ENCODE assay signal across 8 mouse cellular contexts in the genomic region with DNA sequence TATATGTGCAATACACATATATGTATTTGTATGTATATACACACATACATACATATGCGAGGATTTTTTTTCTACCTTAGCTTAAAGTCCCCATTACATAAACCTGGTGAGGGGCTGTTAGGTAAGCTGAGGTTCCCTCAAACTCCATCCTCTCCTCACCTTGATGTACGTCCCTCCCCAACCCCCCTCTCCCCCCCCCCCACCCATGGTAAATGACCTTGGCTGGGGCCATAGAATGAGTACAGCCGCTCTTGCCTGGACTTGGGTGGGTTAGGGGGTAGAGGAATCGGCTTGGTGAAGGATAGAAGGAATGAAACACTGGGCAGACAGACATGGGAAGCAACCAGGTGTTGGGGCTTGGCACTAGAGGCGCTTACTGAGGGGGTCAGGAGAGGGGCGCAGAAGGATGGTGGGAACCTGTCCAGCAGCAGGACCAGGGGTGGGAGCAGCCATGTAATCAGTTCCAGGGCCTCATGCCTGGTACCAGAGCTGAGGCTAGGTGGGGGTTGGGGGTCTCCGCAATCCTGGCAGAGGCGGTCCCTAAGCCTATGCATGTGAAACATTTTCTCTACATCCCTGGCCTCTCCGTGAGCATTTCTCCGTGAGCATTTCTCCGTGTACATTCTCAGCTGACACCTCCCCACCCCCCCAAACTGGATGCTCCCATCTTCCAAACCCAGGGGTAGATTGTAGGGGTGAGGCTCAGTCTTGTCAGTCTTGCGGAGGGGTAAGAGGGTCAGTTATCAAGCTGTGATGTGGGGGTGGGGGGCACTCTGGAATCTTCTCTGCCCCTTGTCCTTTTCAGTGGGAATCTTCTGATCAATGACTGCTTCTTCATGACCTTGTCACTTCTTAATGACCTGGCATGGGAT. TPM values are rescaled to one million over a fixed set of nuclear protein-coding genes. Genes with fewer than 3 reads are reported as not detected.
DNase-seq lines count a peak whose midpoint lies in the region; ATAC-seq and TF ChIP-seq lines count a peak whose summit lies in the region.

No protein-coding gene starts in this region.

- H3K9ac ChIP-seq in heart, embryonic 15.5 days = peak overlapping the region; percentile 67
- H3K9ac ChIP-seq in hindbrain, embryonic 15.5 days = peak overlapping the region; percentile 85
- peak overlapping the region; percentile 85 for H3K9ac ChIP-seq in midbrain, postnatal 0 days (replicated peaks; ENCODE audit: low read length, poor library complexity, severe bottlenecking)

- H3K27me3 ChIP-seq in heart, embryonic 15.5 days = no peaks in the 10 kb centered on the region
- no peaks in the 10 kb centered on the region for H3K27me3 ChIP-seq in hindbrain, embryonic 15.5 days
- H3K27me3 ChIP-seq in midbrain, postnatal 0 days (ENCODE audit: insufficient read depth, low read length) = no peaks in the 10 kb centered on the region

- TF ChIP-seq CTCF in midbrain, postnatal 0 days (IDR thresholded peaks at IDR 0.05) = no peak

- peak overlapping the region; percentile 70 for H3K4me3 ChIP-seq in heart, embryonic 15.5 days
- peak overlapping the region; percentile 83 for H3K4me3 ChIP-seq in hindbrain, embryonic 15.5 days
- peak overlapping the region; percentile 62 for H3K4me3 ChIP-seq in midbrain, postnatal 0 days (ENCODE audit: low read depth, low read length)

- no peak for DNase-seq in heart, adult 9 months (ENCODE audit: low spot score in 2 of 2)
- peak; percentile 74 for DNase-seq in cerebellum, adult 9-11 months
- DNase-seq in midbrain, postnatal 0 days (ENCODE audit: low spot score) = peak; percentile 38
- no peak for DNase-seq in gastrocnemius, adult 8-10 months (ENCODE audit: low spot score in 2 of 2)
- DNase-seq in testis, postnatal 14 days (ENCODE audit: low spot score) = no peak

- peaks cover 18% of the 10 kb centered on the region for H3K36me3 ChIP-seq in heart, embryonic 15.5 days
- H3K36me3 ChIP-seq in hindbrain, embryonic 15.5 days = peaks cover 27% of the 10 kb centered on the region
- H3K36me3 ChIP-seq in midbrain, postnatal 0 days (ENCODE audit: insufficient read depth, low read length) = peaks cover 11% of the 10 kb centered on the region; the same call in 1 of the 2 replicates

- 24% methylated on average over 12 of the region's 12 CpGs for WGBS in heart, embryonic 15.5 days
- WGBS in hindbrain, embryonic 15.5 days = 21% methylated on average over 12 of the region's 12 CpGs
- WGBS in midbrain, postnatal 0 days = 25% methylated on average over 12 of the region's 12 CpGs

- peak; percentile 25 for ATAC-seq in heart, embryonic 15.5 days (replicated peaks; ENCODE audit: insufficient number of reproducible peaks, insufficient read depth, low FRiP score, low read depth)
- ATAC-seq in hindbrain, embryonic 15.5 days (ENCODE audit: low FRiP score, low read depth) = peak; percentile 74
- peak; percentile 35 for ATAC-seq in midbrain, postnatal 0 days (ENCODE audit: low FRiP score)
- ATAC-seq in activated CD4-positive, CD25-positive, alpha-beta regulatory T cell, adult 4 months = no peak

- H3K9me3 ChIP-seq in heart, embryonic 15.5 days (replicated peaks) = no peaks in the 10 kb centered on the region
- H3K9me3 ChIP-seq in hindbrain, embryonic 15.5 days = no peaks in the 10 kb centered on the region
- H3K9me3 ChIP-seq in midbrain, postnatal 0 days (ENCODE audit: low read length) = no peaks in the 10 kb centered on the region

- peak overlapping the region; percentile 84 for H3K4me2 ChIP-seq in heart, embryonic 15.5 days
- H3K4me2 ChIP-seq in hindbrain, embryonic 15.5 days = peak overlapping the region; percentile 60
- H3K4me2 ChIP-seq in midbrain, postnatal 0 days (ENCODE audit: low read depth, low read length, poor library complexity, severe bottlenecking) = peak overlapping the region; percentile 63

- peak overlapping the region; percentile 93 for H3K27ac ChIP-seq in heart, embryonic 15.5 days
- H3K27ac ChIP-seq in hindbrain, embryonic 15.5 days (replicated peaks) = peak overlapping the region; percentile 95
- H3K27ac ChIP-seq in midbrain, postnatal 0 days (ENCODE audit: low read depth, low read length) = peak overlapping the region; percentile 90

- H3K4me1 ChIP-seq in heart, embryonic 15.5 days (replicated peaks) = peaks cover 36% of the 10 kb centered on the region
- H3K4me1 ChIP-seq in hindbrain, embryonic 15.5 days (replicated peaks) = peaks cover 38% of the 10 kb centered on the region
- peaks cover 8% of the 10 kb centered on the region; the same call in 1 of the 2 replicates for H3K4me1 ChIP-seq in midbrain, postnatal 0 days (ENCODE audit: insufficient read depth, low read length)

RNA-seq across cellular contexts. Expression of a gene that starts 0.8 kb away (rescaled TPM):
- polyA plus RNA-seq in heart, embryonic 15.5 days (2015; fragmentation: Nextera tagmentation; extraction: Ambion mirVana) = 12.9 and 13.6 TPM in 2 replicates
- polyA plus RNA-seq in hindbrain, embryonic 15.5 days (2015; fragmentation: Nextera tagmentation; extraction: Ambion mirVana) = 126 and 137 TPM in 2 replicates
- total RNA-seq in midbrain, postnatal 0 days (2014; rRNA removed) = 157 and 160 TPM in 2 replicates
- polyA plus RNA-seq in midbrain, postnatal 0 days (2015; fragmentation: Nextera tagmentation; extraction: Ambion mirVana) = 167 and 176 TPM in 2 replicates
- 1 to 10 TPM in 1 of 2 experiments, under 1 TPM in 1; 0.83 to 1.9 TPM for polyA plus RNA-seq in activated CD4-positive, CD25-positive, alpha-beta regulatory T cell, adult 4 months (2017; shearing (Covaris generic))
- under 1 TPM; 0.16 to 0.34 (median 0.23) TPM for total RNA-seq in gastrocnemius, adult 8-10 months (2022)

RNA-seq across cellular contexts. Expression of a gene that starts 9.6 kb away (rescaled TPM):
- 71.2 and 96.8 TPM in 2 replicates for polyA plus RNA-seq in heart, embryonic 15.5 days (2015; fragmentation: Nextera tagmentation; extraction: Ambion mirVana)
- 127 and 146 TPM in 2 replicates for polyA plus RNA-seq in hindbrain, embryonic 15.5 days (2015; fragmentation: Nextera tagmentation; extraction: Ambion mirVana)
- 70.3 and 79.1 TPM in 2 replicates for total RNA-seq in midbrain, postnatal 0 days (2014; rRNA removed)
- 156 and 158 TPM in 2 replicates for polyA plus RNA-seq in midbrain, postnatal 0 days (2015; fragmentation: Nextera tagmentation; extraction: Ambion mirVana)
- polyA plus RNA-seq in activated CD4-positive, CD25-positive, alpha-beta regulatory T cell, adult 4 months (2017; shearing (Covaris generic)) = 10 to 100 TPM; 65.6 to 75.0 TPM
- total RNA-seq in gastrocnemius, adult 8-10 months (2022) = 10 to 100 TPM in 3 of 4 experiments, 1 to 10 TPM in 1; 9.9 to 12.9 (median 11.6) TPM

RNA-seq across cellular contexts. Expression of a gene that starts 19.9 kb away (rescaled TPM):
- polyA plus RNA-seq in heart, embryonic 15.5 days (2015; fragmentation: Nextera tagmentation; extraction: Ambion mirVana) = 8.5 and 11.2 TPM in 2 replicates
- polyA plus RNA-seq in hindbrain, embryonic 15.5 days (2015; fragmentation: Nextera tagmentation; extraction: Ambion mirVana) = 10.3 and 12.2 TPM in 2 replicates
- 15.5 and 22.3 TPM in 2 replicates for total RNA-seq in midbrain, postnatal 0 days (2014; rRNA removed)
- 8.4 and 9.4 TPM in 2 replicates for polyA plus RNA-seq in midbrain, postnatal 0 days (2015; fragmentation: Nextera tagmentation; extraction: Ambion mirVana)
- polyA plus RNA-seq in activated CD4-positive, CD25-positive, alpha-beta regulatory T cell, adult 4 months (2017; shearing (Covaris generic)) = 1 to 10 TPM in 1 of 2 experiments, under 1 TPM in 1; 0.62 to 2.0 TPM
- total RNA-seq in gastrocnemius, adult 8-10 months (2022) = 1 to 10 TPM in 3 of 4 experiments, under 1 TPM in 1; 0.68 to 2.1 (median 1.3) TPM

RNA-seq across cellular contexts. Expression of a gene that starts 37.8 kb away (rescaled TPM):
- 40.7 and 40.8 TPM in 2 replicates for polyA plus RNA-seq in heart, embryonic 15.5 days (2015; fragmentation: Nextera tagmentation; extraction: Ambion mirVana)
- 56.0 and 56.3 TPM in 2 replicates for polyA plus RNA-seq in hindbrain, embryonic 15.5 days (2015; fragmentation: Nextera tagmentation; extraction: Ambion mirVana)
- total RNA-seq in midbrain, postnatal 0 days (2014; rRNA removed) = 29.5 and 36.8 TPM in 2 replicates
- 54.6 and 58.1 TPM in 2 replicates for polyA plus RNA-seq in midbrain, postnatal 0 days (2015; fragmentation: Nextera tagmentation; extraction: Ambion mirVana)
- 10 to 100 TPM; 31.4 to 31.8 TPM for polyA plus RNA-seq in activated CD4-positive, CD25-positive, alpha-beta regulatory T cell, adult 4 months (2017; shearing (Covaris generic))
- total RNA-seq in gastrocnemius, adult 8-10 months (2022) = 10 to 100 TPM; 21.8 to 30.6 (median 25.6) TPM

RNA-seq across cellular contexts. Expression of a gene that starts 37.9 kb away (rescaled TPM):
- 0.43 TPM in 1 of 2 replicates, not detected in the other for polyA plus RNA-seq in heart, embryonic 15.5 days (2015; fragmentation: Nextera tagmentation; extraction: Ambion mirVana)
- 0.42 and 0.77 TPM in 2 replicates for polyA plus RNA-seq in hindbrain, embryonic 15.5 days (2015; fragmentation: Nextera tagmentation; extraction: Ambion mirVana)
- 134 and 144 TPM in 2 replicates for total RNA-seq in midbrain, postnatal 0 days (2014; rRNA removed)
- polyA plus RNA-seq in midbrain, postnatal 0 days (2015; fragmentation: Nextera tagmentation; extraction: Ambion mirVana) = 1.1 TPM in 1 of 2 replicates, not detected in the other
- polyA plus RNA-seq in activated CD4-positive, CD25-positive, alpha-beta regulatory T cell, adult 4 months (2017; shearing (Covaris generic)) = 1 to 10 TPM in 1 of 2 experiments, not detected in 1; 1.3 TPM
- 1 to 10 TPM in 2 of 4 experiments, under 1 TPM in 1, not detected in 1; 0.65 to 2.3 (median 1.3) TPM for total RNA-seq in gastrocnemius, adult 8-10 months (2022)

Comparison
In these comparisons a context has a peak if more than half of its experiments do, and no peak if none do; other contexts are left out.
1. DNase-seq: peak in cerebellum, adult 9-11 months (single experiment) and midbrain, postnatal 0 days (single experiment); none in heart, adult 9 months (0 of 2), gastrocnemius, adult 8-10 months (0 of 2) and testis, postnatal 14 days (single experiment).
2. Peak in every context shown above with its lines, with median percentiles within 50 percentile points of each other: H3K27ac ChIP-seq, H3K4me2 ChIP-seq, H3K4me3 ChIP-seq and H3K9ac ChIP-seq.